Mouse (Mus musculus) hindbrain, embryonic 10.5 days (tissue): ENCODE data around the gene Cdca3. TPM values are rescaled to one million over a fixed set of nuclear protein-coding genes. Genes with fewer than 3 reads are reported as not detected.
A peak's percentile ranks its signal among the peaks of the same experiment; 100 is the strongest.

Experiments
- DNase-seq: peaks from one replicate; pipeline ENCODE4 v3.0.0-alpha.2; 2017; ENCODE audit warnings: low spot score
- H3K27ac ChIP-seq: fragments of 300-500 bp; sonication (generic); 2 replicates; pipeline ENCODE4 v1.5.1; 2016; ENCODE audit warnings: mild to moderate bottlenecking, moderate library complexity
- H3K27me3 ChIP-seq: fragments of 300-500 bp; sonication (generic); 2 replicates; pipeline ENCODE4 v1.6.1; 2016; ENCODE audit warnings: mild to moderate bottlenecking; ENCODE audit not compliant: poor library complexity, insufficient read depth, severe bottlenecking
- H3K36me3 ChIP-seq: fragments of 300-500 bp; sonication (generic); 2 replicates; pipeline ENCODE4 v1.6.1; 2016; ENCODE audit warnings: mild to moderate bottlenecking, moderate library complexity
- H3K4me1 ChIP-seq: fragments of 300-500 bp; sonication (generic); replicated peaks from 2 replicates; pipeline ENCODE4 v1.6.1; 2016; ENCODE audit warnings: mild to moderate bottlenecking
- H3K4me3 ChIP-seq: fragments of 300-500 bp; sonication (generic); 2 replicates; pipeline ENCODE4 v1.5.1; 2016; ENCODE audit warnings: mild to moderate bottlenecking, moderate library complexity
- H3K9me3 ChIP-seq: fragments of 300-500 bp; sonication (generic); 2 replicates; pipeline ENCODE4 v1.6.1; 2016; ENCODE audit warnings: mild to moderate bottlenecking, moderate library complexity
- WGBS: fragments of 180-500 bp; shearing (Covaris S2); methylation state at CpG from one replicate; pipeline ENCODE4 v1.1.7; 2016; 5-methylcytosine and 5-hydroxymethylcytosine counted together
- polyA plus RNA-seq: library from polyadenylated mRNA; unstranded; fragments of >200 nt; fragmentation: Nextera tagmentation; extraction: Ambion mirVana; gene quantifications from 2 replicates; pipeline ENCODE4 v1.2.1, GENCODE M21; 2016

The Cdca3 gene
- polyA plus RNA-seq, 1 experiment from 2014 or later: 232 TPM

GRCm38 (mm10) chr6:124865766-124866362, 36.5 kb downstream of the Cdca3 start:
- 64% methylated on average over 18 of the region's 18 CpGs for WGBS
- DNase-seq: no peak
- peaks cover 55% of the 10 kb centered on the region for H3K4me1 ChIP-seq
- no peaks in the 10 kb centered on the region for H3K9me3 ChIP-seq
- no peak overlapping the region for H3K4me3 ChIP-seq
- peak overlapping the region; percentile 53 for H3K27ac ChIP-seq
- peaks cover 5% of the 10 kb centered on the region; the same call in 1 of the 2 replicates for H3K36me3 ChIP-seq
- peaks cover 54% of the 10 kb centered on the region for H3K27me3 ChIP-seq

GRCm38 (mm10) chr6:124866560-124866959, 37.2 kb downstream of the Cdca3 start:
- no peak for DNase-seq
- no peak overlapping the region for H3K4me3 ChIP-seq
- no peaks in the 10 kb centered on the region for H3K36me3 ChIP-seq
- H3K27me3 ChIP-seq: peaks cover 49% of the 10 kb centered on the region
- no peaks in the 10 kb centered on the region for H3K9me3 ChIP-seq
- 62% methylated on average over 7 of the region's 7 CpGs for WGBS
- peak overlapping the region; percentile 53 for H3K27ac ChIP-seq
- H3K4me1 ChIP-seq: peaks cover 48% of the 10 kb centered on the region

GRCm38 (mm10) chr6:124874348-124874747, 45.0 kb downstream of the Cdca3 start:
- Histone ChIP-seq H3K27ac (no peak overlapping the region), H3K4me1 (0 out of 2 replicates have a peak, but pooled peaks cover under 1% of the 10 kb centered on the region), H3K27me3 (0 out of 2 replicates have a peak, but pooled peaks cover 2% of the 10 kb centered on the region), H3K9me3 (no peaks in the 10 kb centered on the region), H3K36me3 (no peaks in the 10 kb centered on the region), H3K4me3 (no peak overlapping the region)
- DNase-seq: no peak
- 49% methylated on average over 3 of the region's 3 CpGs for WGBS

- 54% methylated on average over 6 of the region's 6 CpGs for WGBS
- no peak overlapping the region for H3K4me3 ChIP-seq
- DNase-seq: no peak
Measured at GRCm38 (mm10) chr6:124879390-124879789, 50.0 kb downstream of the Cdca3 start.

GRCm38 (mm10) chr6:124881821-124882220, 52.5 kb downstream of the Cdca3 start:
- 0 out of 2 replicates have a peak, but pooled peaks cover 7% of the 10 kb centered on the region for H3K4me1 ChIP-seq
- 90% methylated on average over 9 of the region's 9 CpGs for WGBS
- H3K9me3 ChIP-seq: no peaks in the 10 kb centered on the region
- H3K27ac ChIP-seq: no peak overlapping the region
- H3K4me3 ChIP-seq: no peak overlapping the region
- no peak for DNase-seq
- H3K36me3 ChIP-seq: no peaks in the 10 kb centered on the region
- H3K27me3 ChIP-seq: 0 out of 2 replicates have a peak, but pooled peaks cover 4% of the 10 kb centered on the region

More at GRCm38 (mm10) chr6:124879390-124879789, 50.0 kb downstream of the Cdca3 start:
- Histone ChIP-seq H3K4me1 (0 out of 2 replicates have a peak, but pooled peaks cover 2% of the 10 kb centered on the region), H3K27ac (no peak overlapping the region), H3K9me3 (no peaks in the 10 kb centered on the region), H3K36me3 (no peaks in the 10 kb centered on the region), H3K27me3 (0 out of 2 replicates have a peak, but pooled peaks cover 4% of the 10 kb centered on the region)

Other genes with a start within 250 kb of the Cdca3 start
- gene C1s2, start 193.5 kb upstream of the Cdca3 start, polyA plus RNA-seq: not detected in 2 replicates
- gene Lpcat3, start 166.5 kb upstream of the Cdca3 start, polyA plus RNA-seq: 39.6 and 43.6 TPM in 2 replicates
- gene Emg1, start 117.4 kb upstream of the Cdca3 start, polyA plus RNA-seq: 215 and 232 TPM in 2 replicates
- 410 and 445 TPM in 2 replicates for gene Phb2, start 117.2 kb upstream of the Cdca3 start, polyA plus RNA-seq
- gene Ptpn6, start 90.8 kb upstream of the Cdca3 start, polyA plus RNA-seq: 7.9 and 8.2 TPM in 2 replicates
- 446 and 555 TPM in 2 replicates for gene Grcc10, start 88.2 kb upstream of the Cdca3 start, polyA plus RNA-seq
- gene Gm45234, start 73.5 kb upstream of the Cdca3 start, polyA plus RNA-seq: not detected in 2 replicates
- gene Atn1, start 73.0 kb upstream of the Cdca3 start, polyA plus RNA-seq: 11.2 and 13.0 TPM in 2 replicates
- gene Eno2, start 59.9 kb upstream of the Cdca3 start, polyA plus RNA-seq: 3.4 and 5.4 TPM in 2 replicates
- 2.5 and 4.8 TPM in 2 replicates for gene Lrrc23, start 49.8 kb upstream of the Cdca3 start, polyA plus RNA-seq
- 8.3 and 8.7 TPM in 2 replicates for gene Spsb2, start 20.9 kb upstream of the Cdca3 start, polyA plus RNA-seq
- 794 and 931 TPM in 2 replicates for gene Tpi1, start 15.3 kb upstream of the Cdca3 start, polyA plus RNA-seq
- 206 and 211 TPM in 2 replicates for gene Usp5, start 63 bp upstream of the Cdca3 start, polyA plus RNA-seq
- gene Gnb3, start 10.7 kb downstream of the Cdca3 start, polyA plus RNA-seq: 0.44 and 0.76 TPM in 2 replicates
- gene P3h3, start 28.2 kb downstream of the Cdca3 start, polyA plus RNA-seq: 12.6 and 13.4 TPM in 2 replicates
- 2.3 and 5.0 TPM in 2 replicates for gene Gpr162, start 34.4 kb downstream of the Cdca3 start, polyA plus RNA-seq
- not detected in 2 replicates for gene Cd4, start 58.7 kb downstream of the Cdca3 start, polyA plus RNA-seq
- gene Lag3, start 82.2 kb downstream of the Cdca3 start, polyA plus RNA-seq: 1.1 and 1.3 TPM in 2 replicates
- gene Ptms, start 90.6 kb downstream of the Cdca3 start, polyA plus RNA-seq: 271 and 416 TPM in 2 replicates
- gene Mlf2, start 101.8 kb downstream of the Cdca3 start, polyA plus RNA-seq: 417 and 499 TPM in 2 replicates
- 130 and 138 TPM in 2 replicates for gene Cops7a, start 136.0 kb downstream of the Cdca3 start, polyA plus RNA-seq
- 0.85 and 2.4 TPM in 2 replicates for gene Pianp, start 167.1 kb downstream of the Cdca3 start, polyA plus RNA-seq
- 8.7 and 12.8 TPM in 2 replicates for gene Zfp384, start 179.6 kb downstream of the Cdca3 start, polyA plus RNA-seq
- 125 and 153 TPM in 2 replicates for gene Ing4, start 210.2 kb downstream of the Cdca3 start, polyA plus RNA-seq
- 13.1 and 15.5 TPM in 2 replicates for gene Acrbp, start 220.1 kb downstream of the Cdca3 start, polyA plus RNA-seq
- gene Lpar5, start 238.4 kb downstream of the Cdca3 start, polyA plus RNA-seq: 0.10 TPM in 1 of 2 replicates, not detected in the other